Mouse (Mus musculus) inflammation-experienced regulatory T-cells (primary cell): ENCODE measurements around the gene Zfp174. TPM values are rescaled to one million over a fixed set of nuclear protein-coding genes. Genes with fewer than 3 reads are reported as not detected.

Source experiments
- polyA plus RNA-seq, 2 experiments: library from polyadenylated mRNA; unstranded; fragments of 100-300 nt; shearing (Covaris generic); gene quantifications; one replicate each; pipeline ENCODE4 v1.2.1; 2017

Gene Zfp174
- 1 to 10 TPM in 1 of 2 experiments, under 1 TPM in 1; 0.34 to 1.2 TPM for polyA plus RNA-seq

DNA sequence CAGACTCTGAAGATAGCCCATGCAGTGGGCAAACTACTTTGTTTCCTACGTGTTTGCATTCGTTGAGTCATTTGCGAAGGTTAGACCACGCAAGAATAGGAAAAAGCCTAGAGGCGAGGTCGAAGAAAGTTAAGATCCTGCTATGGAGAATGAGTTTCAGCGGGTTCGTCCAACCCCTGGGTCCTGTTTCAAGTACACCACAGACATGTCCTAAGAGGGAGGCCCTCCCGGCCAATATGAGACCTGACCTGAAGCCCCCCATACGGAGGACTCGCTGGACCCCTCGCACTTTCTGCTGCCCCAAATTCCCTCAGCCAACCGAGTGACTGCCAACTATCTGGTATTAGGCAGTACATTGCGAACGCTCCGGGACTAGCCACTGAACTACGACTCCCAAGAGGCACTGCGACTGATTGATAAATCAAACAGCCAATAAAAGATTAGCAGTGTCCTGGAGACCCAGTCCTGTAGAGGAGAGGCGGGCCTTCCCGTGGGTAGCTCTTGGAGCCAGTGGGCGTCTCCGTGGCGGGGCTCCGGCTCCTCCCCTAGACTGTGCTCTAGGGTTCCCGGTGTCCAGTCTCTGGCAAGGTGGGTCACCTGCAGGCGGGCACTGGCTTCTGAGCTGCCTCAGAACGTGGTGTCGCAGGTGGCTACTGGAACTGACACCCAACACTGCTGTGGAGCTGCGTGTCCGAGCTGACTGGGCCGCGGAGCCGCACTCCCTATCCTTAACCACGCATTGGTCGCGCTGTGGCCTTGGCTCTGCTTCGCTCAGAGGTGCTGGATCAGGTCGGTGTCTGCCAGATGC, at the start of gene Zfp174:
Zfp174 (plus strand) TSS at position 558 of the 808 bp plus-strand sequence.

DNA sequence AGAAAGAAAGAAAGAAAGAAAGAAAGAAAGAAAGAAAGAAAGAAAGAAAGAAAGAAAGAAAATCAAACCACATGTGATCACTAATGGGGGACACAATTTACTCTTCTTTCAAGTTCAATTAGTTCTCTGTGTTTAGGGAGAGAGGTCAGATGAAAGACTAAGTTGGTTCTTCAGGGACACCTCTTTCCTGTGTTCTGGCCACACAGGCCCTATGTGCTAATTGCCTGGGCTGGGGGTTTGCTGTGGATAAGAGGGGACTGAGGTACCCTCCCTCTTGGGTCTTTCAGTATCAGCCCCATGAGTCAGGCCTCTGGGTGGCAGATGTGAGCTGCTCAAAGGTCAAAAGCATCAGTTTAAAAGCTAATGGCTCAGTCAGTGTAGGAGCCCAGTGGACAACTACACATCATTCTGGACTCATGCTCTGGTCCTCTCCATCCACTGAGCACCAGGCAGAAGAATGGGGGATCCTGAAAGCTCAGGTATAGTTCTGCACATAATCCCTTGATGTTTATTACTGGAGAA, 16.4 kb upstream of the Zfp174 start, which contains the start of gene Olfr15:
Olfr15 (plus strand) TSS at position 291 of the 522 bp plus-strand sequence.

DNA sequence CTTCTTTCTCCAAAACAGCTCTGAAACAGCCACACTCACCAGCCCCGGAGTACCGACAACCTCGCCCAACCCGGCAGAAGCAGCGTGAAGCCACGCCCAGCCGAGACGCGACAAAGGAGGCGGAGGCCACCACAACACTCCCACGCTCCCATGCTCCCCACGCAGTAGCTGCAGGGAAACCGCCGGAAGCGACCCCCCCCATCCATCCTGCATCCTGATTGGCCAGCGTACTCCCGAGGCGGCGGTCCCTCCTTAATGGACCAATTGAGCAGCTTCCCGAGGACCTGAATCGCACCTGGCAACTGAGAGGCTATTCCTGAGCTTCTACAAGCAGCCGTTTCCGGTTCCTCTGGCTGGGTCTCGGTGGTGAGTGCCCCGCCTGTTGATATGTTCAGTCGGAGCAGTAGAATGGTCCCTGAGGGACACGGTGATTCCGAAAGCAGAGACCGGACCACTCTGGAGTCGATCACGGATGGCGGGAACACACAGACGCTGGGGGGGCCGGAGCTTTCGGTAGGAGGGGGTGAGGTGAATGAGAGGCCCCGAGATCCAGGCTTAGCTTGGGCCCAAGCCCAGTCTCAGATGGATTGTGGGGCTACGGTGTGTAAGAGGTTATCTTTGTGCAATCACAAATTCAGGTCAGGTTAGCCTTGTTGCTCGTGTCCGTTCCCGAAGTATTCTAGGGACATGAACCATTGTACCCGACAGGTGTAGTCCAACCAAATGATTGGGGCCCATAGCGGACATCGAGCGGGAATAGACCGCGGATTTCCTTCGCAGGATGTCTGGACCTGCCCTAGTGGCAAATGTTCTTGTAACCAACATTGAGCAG, 25.4 kb downstream of the Zfp174 start, which contains the start of gene Naa60:
Naa60 (plus strand) TSS at position 160 of the 832 bp plus-strand sequence.

DNA sequence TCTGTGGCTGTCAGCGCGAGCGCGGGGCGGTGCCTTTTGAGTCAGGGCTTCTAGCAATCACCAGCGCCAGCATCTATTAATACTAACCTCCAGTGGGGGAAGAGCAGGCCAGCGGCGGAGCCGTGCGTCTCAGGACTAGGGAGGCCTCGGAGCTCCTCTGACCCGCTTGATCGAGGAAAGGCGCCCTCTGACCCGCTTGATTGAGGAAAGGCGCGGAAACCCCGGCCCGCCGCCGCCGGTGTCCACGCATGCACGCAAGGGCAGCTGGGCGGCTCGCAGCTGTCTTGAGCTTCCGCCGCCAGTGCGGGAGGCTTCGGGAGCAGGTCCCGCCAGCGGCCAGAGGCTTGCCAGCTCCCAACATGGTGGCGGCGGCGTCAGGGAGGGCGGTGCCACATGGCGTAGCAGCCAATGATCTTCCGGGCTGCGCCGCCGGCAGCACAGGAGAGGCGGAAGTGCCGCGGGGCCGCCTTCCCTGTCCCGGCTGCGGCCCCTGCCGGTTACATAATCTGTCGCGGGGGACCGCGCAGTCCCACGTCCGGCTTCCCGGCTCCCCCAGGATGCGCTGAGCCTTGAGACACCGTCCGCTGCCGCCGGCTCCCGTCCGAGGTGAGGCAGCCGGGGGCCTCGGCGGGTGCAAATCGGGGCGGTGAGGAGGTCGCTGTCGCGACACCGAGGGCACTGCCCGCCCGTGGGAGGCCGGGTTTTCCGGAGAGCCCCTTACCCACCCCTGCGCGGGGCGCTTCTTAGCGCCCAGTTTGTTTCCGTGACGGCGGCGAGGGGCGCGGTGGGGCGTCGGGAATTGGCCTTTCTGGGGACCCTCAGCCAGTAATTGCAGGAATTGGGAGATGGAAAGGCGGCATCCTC, 37.4 kb downstream of the Zfp174 start, which contains the start of the genes Zfp597 and Gm20695:
Zfp597 (minus strand) TSS at position 361 of the 864 bp plus-strand sequence.
Gm20695 (plus strand) TSS at position 448 of the 864 bp plus-strand sequence.

Other genes with a start within 250 kb of the Zfp174 start
- under 1 TPM; 0.12 to 0.71 TPM for gene Mefv, start 129.2 kb upstream of the Zfp174 start, polyA plus RNA-seq
- 10 to 100 TPM; 63.8 to 78.0 TPM for gene Zfp263, start 103.2 kb upstream of the Zfp174 start, polyA plus RNA-seq
- gene Olfr15, start 16.4 kb upstream of the Zfp174 start, polyA plus RNA-seq = 1 to 10 TPM in 1 of 2 experiments, under 1 TPM in 1; 0.48 to 1.2 TPM
- 100 to 1,000 TPM; 117 to 122 TPM for gene Naa60, start 25.1 kb downstream of the Zfp174 start, polyA plus RNA-seq
- gene Zfp597, start 37.3 kb downstream of the Zfp174 start, polyA plus RNA-seq = 10 to 100 TPM in 1 of 2 experiments, 1 to 10 TPM in 1; 8.5 to 14.6 TPM
- 1 to 10 TPM in 1 of 2 experiments, not detected in 1; 2.0 TPM for gene Gm20695, start 37.4 kb downstream of the Zfp174 start, polyA plus RNA-seq
- gene 1700037C18Rik, start 61.4 kb downstream of the Zfp174 start, polyA plus RNA-seq = 10 to 100 TPM in 1 of 2 experiments, 1 to 10 TPM in 1; 8.3 to 13.1 TPM
- 10 to 100 TPM; 28.0 to 28.1 TPM for gene Cluap1, start 61.5 kb downstream of the Zfp174 start, polyA plus RNA-seq
- gene Nlrc3, start 129.4 kb downstream of the Zfp174 start, polyA plus RNA-seq = 10 to 100 TPM; 56.1 to 69.9 TPM
- gene Slx4, start 156.5 kb downstream of the Zfp174 start, polyA plus RNA-seq = 10 to 100 TPM; 29.2 to 35.4 TPM
- 1,000 to 10,000 TPM in 1 of 2 experiments, 10 to 100 TPM in 1; 10.3 to 1,075 TPM for gene Dnase1, start 189.7 kb downstream of the Zfp174 start, polyA plus RNA-seq
- 10 to 100 TPM; 65.0 to 68.7 TPM for gene Trap1, start 230.6 kb downstream of the Zfp174 start, polyA plus RNA-seq